Mouse (Mus musculus) hindbrain, embryonic 14.5 days (tissue): ENCODE measurements around the gene Ythdf2. TPM values are rescaled to one million over a fixed set of nuclear protein-coding genes. Genes with fewer than 3 reads are reported as not detected.
A peak's percentile ranks its signal among the peaks of the same experiment; 100 is the strongest.

ENCODE experiments used
- ATAC-seq: fragments of 200-750 bp; cut with Nextera tagmentation; 2 replicates; pipeline ENCODE4 v1.8.0; 2017; ENCODE audit warnings: moderate number of reproducible peaks, mild to moderate bottlenecking, moderate TSS enrichment, moderate library complexity; ENCODE audit not compliant: low FRiP score
- DNase-seq: peaks from one replicate; pipeline ENCODE4 v3.0.0-alpha.2; 2015; ENCODE audit warnings: low spot score
- H3K27ac ChIP-seq: fragments of 300-500 bp; sonication (generic); 2 replicates; pipeline ENCODE4 v1.5.1; 2014; ENCODE audit warnings: mild to moderate bottlenecking, moderate library complexity
- H3K27me3 ChIP-seq: fragments of 300-500 bp; sonication (generic); 2 replicates; pipeline ENCODE4 v1.6.1; 2014; ENCODE audit warnings: mild to moderate bottlenecking, low read length, mixed read lengths; ENCODE audit not compliant: control insufficient read depth, insufficient read depth
- H3K36me3 ChIP-seq: fragments of 300-500 bp; sonication (generic); replicated peaks from 2 replicates; pipeline ENCODE4 v1.6.1; 2014; ENCODE audit not compliant: control insufficient read depth, insufficient read depth
- H3K4me1 ChIP-seq: fragments of 300-500 bp; sonication (generic); replicated peaks from 2 replicates; pipeline ENCODE4 v1.6.1; 2014; ENCODE audit warnings: antibody characterized with exemption, low read length, mixed read lengths; ENCODE audit not compliant: control insufficient read depth, insufficient read depth
- H3K4me2 ChIP-seq: fragments of 300-500 bp; sonication (generic); replicated peaks from 2 replicates; pipeline ENCODE4 v1.6.1; 2014; ENCODE audit warnings: mild to moderate bottlenecking, moderate library complexity
- H3K4me3 ChIP-seq: fragments of 300-500 bp; sonication (generic); replicated peaks from 2 replicates; pipeline ENCODE4 v1.5.1; 2014; ENCODE audit warnings: mild to moderate bottlenecking, low read length
- H3K9ac ChIP-seq: fragments of 300-500 bp; sonication (generic); 2 replicates; pipeline ENCODE4 v1.6.1; 2014
- H3K9me3 ChIP-seq: fragments of 300-500 bp; sonication (generic); 2 replicates; pipeline ENCODE4 v1.6.1; 2016; ENCODE audit warnings: low read length; ENCODE audit not compliant: control insufficient read depth
- WGBS: fragments of 180-500 bp; shearing (Covaris S2); extraction: QIAGEN DNeasy Blood & Tissue Kit; methylation state at CpG from one replicate; pipeline ENCODE4 v1.1.7; 2014; 5-methylcytosine and 5-hydroxymethylcytosine counted together
- microRNA-seq: library from miRNA; unstranded; fragments of <30 nt; microRNA quantifications from one replicate; pipeline ENCODE4, GENCODE M21; 2016
- polyA plus RNA-seq: library from polyadenylated mRNA; unstranded; fragments of >200 nt; fragmentation: Nextera tagmentation; extraction: Ambion mirVana; gene quantifications from 2 replicates; pipeline ENCODE4 v1.2.1, GENCODE M21; 2014

Ythdf2 gene
- polyA plus RNA-seq, 1 experiment from 2014 or later: 122 TPM

DNA sequence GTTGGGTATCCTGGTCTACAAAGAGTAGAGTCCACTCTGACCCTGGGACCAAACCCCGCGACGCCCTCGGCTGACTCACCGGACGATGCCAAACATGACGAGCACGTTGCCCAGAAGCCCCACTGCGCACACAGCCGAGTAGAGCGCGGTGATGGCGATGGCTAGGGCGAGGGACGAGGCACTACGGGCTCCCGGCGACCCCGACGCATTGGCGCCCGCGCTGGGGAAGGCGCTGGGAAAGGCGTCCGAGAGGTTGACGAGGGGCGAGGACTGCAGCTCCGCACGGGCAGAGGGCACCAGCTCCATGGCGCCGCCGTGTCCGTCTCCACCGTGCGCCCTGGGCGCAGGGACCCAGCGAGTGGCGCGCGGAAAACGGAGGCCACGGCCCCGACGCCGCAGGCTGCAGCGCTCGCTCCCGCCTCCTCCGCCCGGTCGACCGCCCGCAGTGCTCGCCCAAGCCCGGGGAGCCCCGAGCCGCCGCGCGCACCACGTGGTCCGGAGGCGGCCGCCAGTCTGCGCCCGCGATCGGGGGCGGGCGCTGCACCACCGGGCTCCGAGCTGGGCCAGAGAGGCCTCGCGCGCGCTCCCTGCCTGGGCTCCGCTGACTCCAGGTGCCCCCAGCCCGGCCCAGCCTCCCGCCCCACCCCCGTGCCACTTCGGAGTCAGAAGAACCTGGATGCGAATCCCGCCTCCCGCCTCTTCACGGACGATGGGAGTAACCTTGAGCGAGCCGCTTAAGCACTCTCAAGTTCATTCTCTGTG lies 67.8 kb downstream of the Ythdf2 start, which contains the start of gene Oprd1:
TSS of gene Oprd1 (minus strand) at position 407 of the 762 bp plus-strand sequence.
- Histone ChIP-seq H3K36me3 (no peaks in the 10 kb centered on the region), H3K9ac (peak within 1 kb of the TSS; percentile 45), H3K9me3 (no peaks in the 10 kb centered on the region), H3K4me3 (peak within 1 kb of the TSS; percentile 40), H3K4me2 (peak within 1 kb of the TSS; percentile 68), H3K27me3 (peaks cover 62% of the 10 kb centered on the region), H3K27ac (no peak within 1 kb of the TSS), H3K4me1 (no peaks in the 10 kb centered on the region)
- under 1% methylated on average over 84 of the region's 89 CpGs for WGBS
- ATAC-seq (no peak), DNase-seq (no peak)

DNA sequence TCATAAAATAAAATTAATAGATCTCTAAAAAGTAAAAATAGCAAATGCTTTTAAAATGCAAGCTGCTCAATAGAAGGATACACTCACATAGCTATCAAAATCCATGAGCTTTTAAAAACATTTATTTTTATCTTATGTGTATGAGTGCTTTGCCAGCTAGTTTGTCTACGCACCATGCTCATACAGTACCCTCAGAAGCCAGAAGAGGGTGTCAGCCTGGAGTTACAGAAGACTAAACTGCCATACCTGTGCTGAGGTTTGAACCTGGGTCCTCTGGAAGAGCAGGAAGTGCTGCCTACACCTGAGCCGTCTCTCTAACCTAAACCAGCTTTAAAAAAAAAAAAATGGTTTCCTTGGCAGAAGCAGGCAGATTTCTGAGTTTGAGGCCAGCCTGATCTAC lies 73.5 kb downstream of the Ythdf2 start:
- Histone ChIP-seq H3K4me2 (no peak overlapping the region), H3K9ac (no peak overlapping the region), H3K9me3 (no peaks in the 10 kb centered on the region), H3K4me1 (no peaks in the 10 kb centered on the region), H3K36me3 (no peaks in the 10 kb centered on the region), H3K27ac (no peak overlapping the region), H3K27me3 (peaks cover 28% of the 10 kb centered on the region), H3K4me3 (no peak overlapping the region)
- DNase-seq: no peak
- ATAC-seq: no peak
- WGBS: 94% methylated on average over 2 of the region's 2 CpGs

DNA sequence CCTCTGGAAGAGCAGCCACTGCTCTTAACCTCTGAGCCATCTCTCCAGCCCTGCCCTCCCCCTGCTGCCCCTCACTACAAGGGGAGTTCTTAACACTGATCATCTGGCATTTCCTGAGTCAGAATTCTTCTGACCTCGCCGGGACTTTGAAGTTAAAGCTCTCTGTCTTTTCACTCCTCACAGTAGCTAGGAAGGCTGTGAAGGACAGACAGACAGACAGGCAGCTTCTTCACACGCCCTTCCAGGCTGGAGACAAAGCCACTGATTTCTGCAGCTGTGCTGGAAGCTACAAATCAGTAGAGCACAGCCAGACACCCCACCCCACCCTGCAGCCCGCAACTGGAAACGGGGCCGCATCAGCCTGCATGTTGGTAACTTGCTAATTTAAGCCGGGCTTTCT lies 75.1 kb downstream of the Ythdf2 start:
- DNase-seq (no peak), ATAC-seq (no peak)
- H3K36me3 ChIP-seq: no peaks in the 10 kb centered on the region
- peaks cover 12% of the 10 kb centered on the region for H3K27me3 ChIP-seq
- no peaks in the 10 kb centered on the region for H3K9me3 ChIP-seq
- H3K27ac ChIP-seq: no peak overlapping the region
- H3K9ac ChIP-seq: no peak overlapping the region
- no peak overlapping the region for H3K4me2 ChIP-seq
- H3K4me1 ChIP-seq: no peaks in the 10 kb centered on the region
- H3K4me3 ChIP-seq: no peak overlapping the region
- WGBS: 77% methylated on average over 7 of the region's 7 CpGs

Small RNA genes within 50 kb of the gene (microRNA-seq; reads per million reads assigned to microRNA genes)
- gene Gm22033: not detected

Other genes with a start within 250 kb of the Ythdf2 start
- not detected in 2 replicates for gene Gm10300, start 137.6 kb downstream of the Ythdf2 start, polyA plus RNA-seq
- 73.3 and 82.9 TPM in 2 replicates for gene Epb41, start 137.0 kb downstream of the Ythdf2 start, polyA plus RNA-seq
- 0.50 and 0.63 TPM in 2 replicates for gene Oprd1, start 67.8 kb downstream of the Ythdf2 start, polyA plus RNA-seq
- 34.7 and 36.7 TPM in 2 replicates for gene Gmeb1, start 49.3 kb upstream of the Ythdf2 start, polyA plus RNA-seq
- 38.0 and 40.8 TPM in 2 replicates for gene Taf12, start 62.1 kb upstream of the Ythdf2 start, polyA plus RNA-seq
- gene Rab42, start 91.1 kb upstream of the Ythdf2 start, polyA plus RNA-seq: 0.95 and 1.5 TPM in 2 replicates
- gene Trnau1ap, start 117.2 kb upstream of the Ythdf2 start, polyA plus RNA-seq: 66.8 and 73.1 TPM in 2 replicates
- 20.0 and 22.4 TPM in 2 replicates for gene Rcc1, start 141.3 kb upstream of the Ythdf2 start, polyA plus RNA-seq
- gene Phactr4, start 210.2 kb upstream of the Ythdf2 start, polyA plus RNA-seq: 8.1 and 9.2 TPM in 2 replicates